Mouse (Mus musculus): ENCODE results near the gene Marveld3. TPM values are rescaled to one million over a fixed set of nuclear protein-coding genes. Genes with fewer than 3 reads are reported as not detected.

The Marveld3 gene
- polyA plus RNA-seq, 1 experiment from 2014 or later, result 10.4 TPM

DNA sequence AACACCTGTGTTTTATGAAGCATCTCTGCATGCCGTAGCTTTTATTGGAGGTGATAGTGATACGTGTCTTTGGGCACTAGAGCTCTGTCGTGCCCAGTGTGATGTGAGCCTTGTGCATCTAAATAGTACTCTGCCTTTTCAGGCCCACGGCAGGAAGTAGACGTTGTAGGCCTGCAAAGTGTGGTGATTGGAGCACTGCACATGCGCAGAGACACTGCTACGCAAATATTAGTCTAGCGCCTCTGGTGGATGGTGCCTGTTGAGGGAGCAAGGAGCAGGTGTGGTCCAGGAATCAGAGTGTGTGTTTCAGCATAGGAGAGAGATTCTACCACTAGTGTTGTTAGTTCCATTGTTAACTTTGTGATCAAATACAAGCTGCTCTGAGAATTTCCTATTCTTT, 27.1 kb upstream of the Marveld3 start:
- TF ChIP-seq EP300 (IDR thresholded peaks at IDR 0.05), result no peak
- TF ChIP-seq CTCF (IDR thresholded peaks at IDR 0.05), result 0 out of 2 replicates have a peak, but pooled peaks have one; percentile 16
- H3K4me3 ChIP-seq (ENCODE audit: low read depth, low read length), result no peak overlapping the region
- H3K4me2 ChIP-seq (replicated peaks; ENCODE audit: low read depth, low read length), result no peak overlapping the region
- DNase-seq (ENCODE audit: low spot score) (no peak), ATAC-seq (no peak)
- H3K9ac ChIP-seq (replicated peaks; ENCODE audit: low read depth), result no peak overlapping the region
- 87% methylated on average over 8 of the region's 8 CpGs for WGBS
- H3K4me1 ChIP-seq (ENCODE audit: insufficient read depth, low read depth, low read length), result no peaks in the 10 kb centered on the region
- H3K27me3 ChIP-seq (replicated peaks; ENCODE audit: insufficient read depth, low read length), result no peaks in the 10 kb centered on the region
- H3K9me3 ChIP-seq (ENCODE audit: low read length), result no peaks in the 10 kb centered on the region
- H3K27ac ChIP-seq (ENCODE audit: low read length), result no peak overlapping the region
- no peaks in the 10 kb centered on the region for H3K36me3 ChIP-seq (ENCODE audit: insufficient read depth, low read length)

DNA sequence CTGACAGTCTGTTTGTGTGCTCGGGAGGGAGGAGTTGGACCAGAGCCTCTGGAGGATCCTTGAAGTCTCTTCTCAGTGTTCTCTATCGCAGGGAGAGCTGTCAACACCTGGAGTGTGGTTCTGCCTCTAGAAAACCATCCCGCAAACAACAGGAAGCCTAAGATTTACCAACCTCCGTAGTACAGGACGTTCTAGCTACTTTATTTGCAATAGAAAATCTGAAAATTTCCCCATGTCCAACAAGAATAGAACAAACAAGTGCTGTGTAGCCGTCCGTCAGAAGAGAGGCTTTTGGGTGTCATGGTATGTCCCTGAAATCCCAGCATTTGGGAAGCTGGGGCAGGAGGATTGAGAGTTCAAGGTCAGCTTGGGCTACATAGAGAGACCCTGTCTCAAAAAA, 25.8 kb upstream of the Marveld3 start:
- Histone ChIP-seq H3K4me1 (ENCODE audit: insufficient read depth, low read depth, low read length) (no peaks in the 10 kb centered on the region), H3K4me3 (ENCODE audit: low read depth, low read length) (no peak overlapping the region), H3K4me2 (replicated peaks; ENCODE audit: low read depth, low read length) (no peak overlapping the region), H3K9ac (replicated peaks; ENCODE audit: low read depth) (no peak overlapping the region), H3K36me3 (ENCODE audit: insufficient read depth, low read length) (no peaks in the 10 kb centered on the region), H3K9me3 (ENCODE audit: low read length) (no peaks in the 10 kb centered on the region), H3K27me3 (replicated peaks; ENCODE audit: insufficient read depth, low read length) (no peaks in the 10 kb centered on the region), H3K27ac (ENCODE audit: low read length) (no peak overlapping the region)
- ATAC-seq, result peak; percentile 49; the same call in 1 of the 2 replicates
- WGBS, result 50% methylated on average over 7 of the region's 7 CpGs
- DNase-seq (ENCODE audit: low spot score), result peak; percentile 17
- TF ChIP-seq CTCF (IDR thresholded peaks at IDR 0.05), result no peak
- TF ChIP-seq EP300 (IDR thresholded peaks at IDR 0.05), result no peak

- Histone ChIP-seq H3K9me3 (ENCODE audit: low read length) (no peaks in the 10 kb centered on the region), H3K4me3 (ENCODE audit: low read depth, low read length) (no peak overlapping the region), H3K36me3 (ENCODE audit: insufficient read depth, low read length) (no peaks in the 10 kb centered on the region), H3K27ac (ENCODE audit: low read length) (no peak overlapping the region), H3K4me1 (ENCODE audit: insufficient read depth, low read depth, low read length) (no peaks in the 10 kb centered on the region), H3K27me3 (replicated peaks; ENCODE audit: insufficient read depth, low read length) (no peaks in the 10 kb centered on the region), H3K9ac (replicated peaks; ENCODE audit: low read depth) (no peak overlapping the region), H3K4me2 (replicated peaks; ENCODE audit: low read depth, low read length) (no peak overlapping the region)
- ATAC-seq (no peak), DNase-seq (ENCODE audit: low spot score) (no peak)
- 55% methylated on average over 7 of the region's 7 CpGs for WGBS
- no peak for TF ChIP-seq EP300 (IDR thresholded peaks at IDR 0.05)
- no peak for TF ChIP-seq CTCF (IDR thresholded peaks at IDR 0.05)
Measured at GRCm38 (mm10) chr8:109986384-109986783, 24.4 kb upstream of the Marveld3 start.

- no peak for TF ChIP-seq CTCF (IDR thresholded peaks at IDR 0.05)
- no peak for TF ChIP-seq EP300 (IDR thresholded peaks at IDR 0.05)
- Histone ChIP-seq H3K4me2 (replicated peaks; ENCODE audit: low read depth, low read length) (no peak overlapping the region), H3K9me3 (ENCODE audit: low read length) (no peaks in the 10 kb centered on the region), H3K27me3 (replicated peaks; ENCODE audit: insufficient read depth, low read length) (no peaks in the 10 kb centered on the region), H3K4me3 (ENCODE audit: low read depth, low read length) (no peak overlapping the region), H3K4me1 (ENCODE audit: insufficient read depth, low read depth, low read length) (no peaks in the 10 kb centered on the region), H3K9ac (replicated peaks; ENCODE audit: low read depth) (no peak overlapping the region), H3K36me3 (ENCODE audit: insufficient read depth, low read length) (no peaks in the 10 kb centered on the region), H3K27ac (ENCODE audit: low read length) (no peak overlapping the region)
- no peak for ATAC-seq
- no peak for DNase-seq (ENCODE audit: low spot score)
- 26% methylated on average over 5 of the region's 5 CpGs for WGBS
Measured at GRCm38 (mm10) chr8:109983944-109984343, 21.9 kb upstream of the Marveld3 start.

GRCm38 (mm10) chr8:109982386-109983105, 20.5 kb upstream of the Marveld3 start:
- WGBS, result 73% methylated on average over 15 of the region's 15 CpGs

DNA sequence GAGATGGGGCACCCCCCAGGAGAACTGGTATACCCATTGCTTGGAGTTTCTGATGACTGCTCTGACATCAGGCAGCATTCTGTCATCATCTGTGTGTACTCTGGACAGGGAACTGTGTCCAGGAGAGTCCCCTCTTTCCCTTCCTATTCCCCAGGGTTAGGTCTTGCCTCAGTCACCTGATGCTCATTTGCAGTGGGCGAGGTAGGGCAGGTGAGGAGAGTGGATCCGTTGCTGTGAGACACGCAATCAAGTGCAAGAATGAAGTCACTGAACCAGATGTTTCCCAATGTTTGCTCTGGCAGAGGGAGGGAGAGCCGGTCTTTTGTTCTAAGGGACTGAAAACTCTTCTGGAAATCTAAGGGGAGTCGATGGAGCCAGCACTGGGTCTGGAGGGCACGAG, 17.3 kb upstream of the Marveld3 start:
- Histone ChIP-seq H3K4me2 (replicated peaks; ENCODE audit: low read depth, low read length) (no peak overlapping the region), H3K9ac (replicated peaks; ENCODE audit: low read depth) (no peak overlapping the region), H3K27me3 (replicated peaks; ENCODE audit: insufficient read depth, low read length) (no peaks in the 10 kb centered on the region), H3K27ac (ENCODE audit: low read length) (no peak overlapping the region), H3K4me3 (ENCODE audit: low read depth, low read length) (no peak overlapping the region), H3K9me3 (ENCODE audit: low read length) (no peaks in the 10 kb centered on the region; the same call in 1 of the 2 replicates), H3K4me1 (ENCODE audit: insufficient read depth, low read depth, low read length) (no peaks in the 10 kb centered on the region), H3K36me3 (ENCODE audit: insufficient read depth, low read length) (no peaks in the 10 kb centered on the region)
- no peak for TF ChIP-seq EP300 (IDR thresholded peaks at IDR 0.05)
- TF ChIP-seq CTCF (IDR thresholded peaks at IDR 0.05), result no peak
- ATAC-seq (peak; percentile 25; the same call in 1 of the 2 replicates), DNase-seq (ENCODE audit: low spot score) (peak; percentile 37)
- 52% methylated on average over 6 of the region's 6 CpGs for WGBS

More at GRCm38 (mm10) chr8:109982386-109983105, 20.5 kb upstream of the Marveld3 start:
- H3K27ac ChIP-seq (ENCODE audit: low read length), result no peak overlapping the region
- ATAC-seq (no peak), DNase-seq (ENCODE audit: low spot score) (no peak)
- no peaks in the 10 kb centered on the region for H3K27me3 ChIP-seq (replicated peaks; ENCODE audit: insufficient read depth, low read length)
- H3K4me2 ChIP-seq (replicated peaks; ENCODE audit: low read depth, low read length), result no peak overlapping the region
- no peaks in the 10 kb centered on the region for H3K36me3 ChIP-seq (ENCODE audit: insufficient read depth, low read length)
- TF ChIP-seq CTCF (IDR thresholded peaks at IDR 0.05) (no peak), EP300 (IDR thresholded peaks at IDR 0.05) (no peak)
- no peaks in the 10 kb centered on the region for H3K4me1 ChIP-seq (ENCODE audit: insufficient read depth, low read depth, low read length)
- H3K4me3 ChIP-seq (ENCODE audit: low read depth, low read length), result no peak overlapping the region
- H3K9ac ChIP-seq (replicated peaks; ENCODE audit: low read depth), result no peak overlapping the region
- no peaks in the 10 kb centered on the region for H3K9me3 ChIP-seq (ENCODE audit: low read length)
